Mouse (Mus musculus) ovary, postnatal 14 days (tissue): ENCODE results near the gene Crnkl1.

ENCODE experiments used
- DNase-seq: peaks from one replicate; pipeline ENCODE4 v3.0.0; 2022; ENCODE audit warnings: low spot score

The Crnkl1 gene

DNA sequence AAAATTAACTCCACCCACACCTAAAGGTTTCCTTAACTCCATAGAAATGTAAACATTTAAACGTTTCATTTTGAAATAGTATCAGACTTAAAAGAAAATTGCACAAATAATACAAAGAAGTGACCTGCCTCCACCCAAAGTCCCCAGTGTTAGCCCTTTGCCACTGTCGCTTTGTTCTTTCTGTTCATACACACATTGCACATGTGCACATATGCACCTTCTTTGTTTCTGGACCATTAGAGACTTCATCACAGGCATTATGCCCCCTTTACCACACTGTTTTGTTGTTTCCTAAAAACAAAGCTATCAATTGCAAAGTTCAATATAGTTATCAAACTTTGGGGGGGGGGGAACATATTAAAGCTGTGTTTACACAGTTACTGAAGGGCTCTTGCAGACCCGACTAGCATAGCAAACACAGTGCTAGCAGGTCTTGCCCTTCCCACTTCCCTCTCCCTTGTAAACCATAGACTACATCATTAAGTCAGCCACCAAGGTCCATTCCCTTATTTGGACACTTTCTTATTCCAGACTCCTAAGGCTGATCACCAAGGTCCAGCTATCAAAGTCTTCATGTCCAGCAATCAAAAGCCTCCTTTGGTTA lies 59.8 kb downstream of the Crnkl1 start:
- DNase-seq = no peak

DNA sequence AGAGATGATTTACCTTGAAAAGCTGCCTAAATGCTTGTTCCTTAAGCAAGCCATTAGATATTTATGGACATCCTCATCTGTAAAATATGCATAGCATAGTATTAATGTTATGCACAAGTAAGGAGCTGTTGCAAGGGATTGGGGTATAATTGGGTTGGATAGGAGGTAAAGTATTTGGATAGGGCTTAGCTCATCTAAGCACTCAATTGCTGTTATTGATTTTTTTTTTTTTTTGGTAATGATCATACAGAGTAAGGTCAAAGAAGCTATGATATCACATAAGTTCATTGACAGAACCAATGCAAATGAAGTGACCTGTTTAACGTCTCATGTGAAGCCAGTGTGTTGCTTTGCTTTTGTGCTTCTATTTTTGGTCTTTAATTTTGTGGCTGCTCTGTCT lies 60.9 kb downstream of the Crnkl1 start:
- no peak for DNase-seq

DNA sequence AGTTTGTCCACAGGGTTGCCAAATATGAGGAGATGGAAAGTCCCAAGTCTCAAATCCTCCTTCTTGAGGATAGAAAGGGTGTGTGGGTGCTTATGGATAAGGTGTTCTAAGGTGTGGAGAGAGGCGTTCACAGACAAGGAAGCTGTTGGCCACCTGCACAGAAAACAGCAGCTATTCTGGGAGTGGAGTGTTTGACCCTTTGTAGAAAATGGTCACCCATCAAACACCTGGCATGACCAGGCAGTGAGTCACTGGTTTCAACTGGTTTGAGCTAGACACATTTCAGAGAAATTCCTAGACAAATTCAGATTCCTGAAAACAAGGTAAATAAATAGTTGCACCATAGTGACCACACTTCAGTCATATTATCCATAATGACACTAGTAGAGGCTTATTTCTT lies 62.7 kb downstream of the Crnkl1 start:
- DNase-seq = no peak

DNA sequence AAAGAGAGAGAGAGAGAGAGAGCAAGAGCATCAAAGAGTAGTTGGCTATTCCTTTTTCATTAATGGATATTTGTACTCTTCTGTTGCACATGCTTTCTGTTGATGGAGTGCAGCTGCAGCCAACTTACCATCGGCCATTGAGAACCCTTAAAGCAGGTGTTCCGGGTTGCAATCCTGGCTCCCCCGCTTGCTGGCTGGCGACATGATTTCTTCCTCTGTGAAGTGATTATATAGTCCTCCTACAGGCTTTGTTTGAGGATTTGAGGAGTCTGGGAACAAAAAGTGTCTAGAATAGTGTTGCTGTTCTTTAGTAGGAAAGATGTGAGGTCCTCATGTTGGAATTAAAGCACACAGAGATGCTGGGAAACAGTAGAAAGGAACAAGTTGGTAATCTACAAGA lies 63.5 kb downstream of the Crnkl1 start:
- no peak for DNase-seq
